ENCODE assay signal across 23 mouse cellular contexts in the genomic region with DNA sequence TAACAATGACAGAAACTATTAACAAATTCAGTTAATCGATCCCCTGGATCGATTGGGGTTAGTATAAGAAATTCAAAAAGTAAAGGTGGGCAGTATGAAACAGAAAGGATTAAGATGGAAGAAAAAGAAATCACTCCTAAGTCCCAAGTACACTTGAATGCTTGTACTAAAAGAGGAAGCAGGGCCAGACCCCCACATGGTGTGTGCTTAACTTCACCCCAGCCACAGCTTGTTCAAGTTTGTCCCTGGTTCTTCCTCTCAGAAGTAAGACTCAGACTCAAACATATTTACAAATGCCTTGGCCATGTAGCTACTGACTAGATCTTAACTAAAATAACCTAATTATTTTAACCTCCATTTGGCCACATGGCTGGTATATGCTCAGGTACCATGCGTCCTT. TPM values are rescaled to one million over a fixed set of nuclear protein-coding genes. Genes with fewer than 3 reads are reported as not detected.
DNase-seq lines count a peak whose midpoint lies in the region; TF ChIP-seq lines count a peak whose summit lies in the region.
"Had no signal": no experiment of that assay in that cellular context is flagged by ENCODE, and none has a peak within 500 bp of the region (broad histone marks: within the 10 kb centered on the region; RNA-seq: fewer than 3 reads in every experiment).

No protein-coding gene starts in this region.

- H3K27me3 ChIP-seq in MEL (ENCODE audit: control insufficient read depth in 1 of 2, insufficient read depth in 2 of 2, low read length in 2 of 2): no peaks in the 10 kb centered on the region
- H3K27me3 ChIP-seq: embryonic facial prominence, embryonic 13.5 days; forebrain, embryonic 13.5 days; heart, embryonic 13.5 days; hindbrain, embryonic 13.5 days; kidney, embryonic 15.5 days had no signal

- no peak for TF ChIP-seq EP300 in MEL (IDR thresholded peaks at IDR 0.05; ENCODE audit: low read depth in 1 of 2, low read length in 2 of 2)

- H3K27ac ChIP-seq in MEL (ENCODE audit: control insufficient read depth, low read depth, low read length) (no peak overlapping the region), macrophage (peak overlapping the region; percentile 76)
- H3K27ac ChIP-seq: embryonic facial prominence, embryonic 13.5 days; forebrain, embryonic 13.5 days; heart, embryonic 13.5 days; hindbrain, embryonic 13.5 days; kidney, embryonic 15.5 days; limb, embryonic 10.5 days had no signal

- DNase-seq in layer of hippocampus, adult 9-11 months: peak; percentile 30
- no peak for DNase-seq in layer of hippocampus, postnatal 25 days (ENCODE audit: extremely low spot score in 1 of 2, low spot score in 1 of 2)
- peak; percentile 53 for DNase-seq in 416B (ENCODE audit: low read depth)
- peak; percentile 69 for DNase-seq in MEL (ENCODE audit: low read depth, low spot score)
- DNase-seq in ovary, postnatal 14 days (ENCODE audit: low spot score): no peak
- no peak for DNase-seq in adrenal gland, postnatal 14 days
- DNase-seq in right cerebral cortex, adult 18-20 months: no peak
- DNase-seq: adrenal gland, postnatal 36 days; cerebellum, adult 11 months; cerebellum, adult 9-11 months; embryo, embryonic 11 days; heart, postnatal 14 days; kidney, adult 11 months; kidney, postnatal 4 days; lung, adult 2 months had no signal

- H3K4me3 ChIP-seq in MEL (ENCODE audit: control insufficient read depth in 1 of 2, insufficient read depth in 1 of 2, low read depth in 2 of 2, low read length in 2 of 2) (no peak overlapping the region), macrophage (ENCODE audit: inconsistent target) (no peak overlapping the region)
- H3K4me3 ChIP-seq: embryonic facial prominence, embryonic 13.5 days; erythroblast, embryonic 14.5 days; forebrain, embryonic 13.5 days; heart, embryonic 13.5 days; hindbrain, embryonic 13.5 days; kidney, embryonic 15.5 days; limb, embryonic 10.5 days had no signal

- TF ChIP-seq RAD21 in MEL (IDR thresholded peaks at IDR 0.05; ENCODE audit: low read depth, low read length): no peak; the same call in 1 of the 2 replicates

- no peak for TF ChIP-seq CTCF in MEL (IDR thresholded peaks at IDR 0.05 in 2 of 3, conservative IDR thresholded peaks at IDR 0.05 in 1 of 3; ENCODE audit: control insufficient read depth in 1 of 3, insufficient read depth in 1 of 3, low read depth in 2 of 3, low read length in 3 of 3, poor library complexity in 1 of 3, severe bottlenecking in 1 of 3)

- H3K9ac ChIP-seq in MEL (ENCODE audit: control insufficient read depth, low read depth, low read length, poor library complexity, severe bottlenecking): no peak overlapping the region
- H3K9ac ChIP-seq: embryonic facial prominence, embryonic 13.5 days; forebrain, embryonic 13.5 days; heart, embryonic 13.5 days; hindbrain, embryonic 13.5 days; kidney, embryonic 15.5 days had no signal

- no peak for TF ChIP-seq POLR2A in MEL (IDR thresholded peaks at IDR 0.05; ENCODE audit: control insufficient read depth in 1 of 2, insufficient read depth in 1 of 2, low read depth in 1 of 2, low read length in 2 of 2, poor library complexity in 1 of 2)

- H3K79me2 ChIP-seq in MEL (ENCODE audit: control insufficient read depth, insufficient read depth, low read length, poor library complexity): peaks cover 56% of the 10 kb centered on the region
- H3K79me2 ChIP-seq in macrophage (ENCODE audit: inconsistent target): peaks cover 93% of the 10 kb centered on the region

- H3K36me3 ChIP-seq in MEL (ENCODE audit: control insufficient read depth in 1 of 2, insufficient read depth in 2 of 2, low read length in 2 of 2): peaks cover 1 to 15% of the 10 kb centered on the region in 2 experiments
- H3K36me3 ChIP-seq in macrophage (ENCODE audit: inconsistent target): no peaks in the 10 kb centered on the region
- H3K36me3 ChIP-seq: hindbrain, embryonic 13.5 days had no signal

- H3K9me3 ChIP-seq in MEL (replicated peaks; ENCODE audit: insufficient read depth, low read length): no peaks in the 10 kb centered on the region
- H3K9me3 ChIP-seq: embryonic facial prominence, embryonic 13.5 days; forebrain, embryonic 13.5 days; heart, embryonic 13.5 days; hindbrain, embryonic 13.5 days; kidney, embryonic 15.5 days; limb, embryonic 10.5 days had no signal

- WGBS in macrophage (ENCODE audit: missing documents): 79% methylated on average over 3 of the region's 3 CpGs

- H3K4me1 ChIP-seq in MEL (ENCODE audit: control insufficient read depth in 1 of 2, insufficient read depth in 2 of 2, low read length in 2 of 2): peaks cover 7 to 15% of the 10 kb centered on the region in 2 experiments; a peak in 2 of 4 replicates

TF ChIP-seq in MEL, 35 proteins besides CTCF, POLR2A, EP300 and RAD21:
- 0 out of 2 replicates have a peak, but pooled peaks have one; percentile 36 for TF ChIP-seq MYC (IDR thresholded peaks at IDR 0.05; ENCODE audit: low read depth, low read length)
- no peak for TF ChIP-seq NRF1 (IDR thresholded peaks at IDR 0.05; ENCODE audit: insufficient read depth, low read depth, low read length, poor library complexity, severe bottlenecking)
- no peak for TF ChIP-seq ZNF384 (IDR thresholded peaks at IDR 0.05; ENCODE audit: low read depth, low read length)
TF ChIP-seq in MEL: peak in this region for 1.

RNA-seq across cellular contexts. Expression of gene Nrip1, which starts 10.0 kb away (rescaled TPM):
- total RNA-seq in layer of hippocampus, postnatal 25 days (2021): 10 to 100 TPM; 61.2 to 63.5 TPM
- total RNA-seq in MEL (2012; rRNA removed): 13.6 and 16.2 TPM in 2 replicates
- polyA plus RNA-seq in MEL (2012; ENCODE audit: insufficient read depth in 1 of 2, insufficient read length in 2 of 2, low read depth in 1 of 2, low replicate concordance in 2 of 2, missing spikeins in 1 of 2) (10 to 100 TPM; 21.1 to 42.6 TPM), macrophage (2018) (5.8 to 6.5 TPM (median 6.0 TPM) in 3 replicates)
- total RNA-seq in macrophage (2018; cell fraction: chromatin; rRNA removed): 100 to 1,000 TPM in 1 of 26 experiments, 10 to 100 TPM in 25; 42.6 to 104 (median 62.6) TPM
- total RNA-seq in macrophage (2018; cell fraction: cytosol; rRNA removed): 10 to 100 TPM; 13.2 to 22.2 (median 15.7) TPM
- total RNA-seq in macrophage (2018; cell fraction: nucleus; rRNA removed): 10 to 100 TPM; 28.7 to 85.8 (median 44.0) TPM
- 65.2 and 66.5 TPM in 2 replicates for total RNA-seq in adrenal gland, postnatal 14 days (2021)

Comparison
In these comparisons a context has a peak if more than half of its experiments do, and no peak if none do; other contexts are left out.
1. DNase-seq: peak in layer of hippocampus, adult 9-11 months (single experiment), 416B (single experiment) and MEL (single experiment); none in layer of hippocampus, postnatal 25 days (0 of 2), ovary, postnatal 14 days (single experiment), adrenal gland, postnatal 14 days (single experiment) and right cerebral cortex, adult 18-20 months (single experiment).